Mouse (Mus musculus) embryonic stem cell, embryonic (primary cell): ENCODE results near the gene Bcl2l15.

Experiments
- CTCF ChIA-PET, 4 experiments: fragments of 300-600 bp in 2 of 4; fragments of 350-600 bp in 2 of 4; sonication (Branson Sonifier 250); formaldehyde crosslinking; loops; one replicate each; lab custom pipeline; 2022; ENCODE audit warnings: inconsistent platforms in 2 of 4; lab: Charles Lee
- POLR2A ChIA-PET, 4 experiments: fragments of 300-600 bp in 2 of 4; fragments of 350-600 bp in 2 of 4; sonication (Branson Sonifier 250); formaldehyde crosslinking; loops; one replicate each; lab custom pipeline; 2022; ENCODE audit warnings: antibody characterized with exemption in 4 of 4, inconsistent platforms in 1 of 4; lab: Charles Lee

The Bcl2l15 gene

GRCm38 (mm10) chr3:103893374-103893773, 61.0 kb downstream of the Bcl2l15 start:
- POLR2A ChIA-PET = interaction anchor here in 2 of 4 experiments (0.6 to 1.9 kb wide), 2 partner anchors 21 to 41 kb away, joined by 4 to 6 read pairs; partner anchors contain the start of gene Rsbn1 (in 1 of the 2)

More at GRCm38 (mm10) chr3:103893374-103893773, 61.0 kb downstream of the Bcl2l15 start:
- CTCF ChIA-PET = interaction anchor here in 1 of 4 experiments (0.6 kb wide), 1 partner anchor 409 kb away, joined by 3 read pairs; no protein-coding TSS in a partner anchor
